Mouse (Mus musculus): ENCODE data around the gene Zfp358. TPM values are rescaled to one million over a fixed set of nuclear protein-coding genes. Genes with fewer than 3 reads are reported as not detected.

The Zfp358 gene
- polyA plus RNA-seq, 1 experiment from 2014 or later = 27.9 TPM

DNA sequence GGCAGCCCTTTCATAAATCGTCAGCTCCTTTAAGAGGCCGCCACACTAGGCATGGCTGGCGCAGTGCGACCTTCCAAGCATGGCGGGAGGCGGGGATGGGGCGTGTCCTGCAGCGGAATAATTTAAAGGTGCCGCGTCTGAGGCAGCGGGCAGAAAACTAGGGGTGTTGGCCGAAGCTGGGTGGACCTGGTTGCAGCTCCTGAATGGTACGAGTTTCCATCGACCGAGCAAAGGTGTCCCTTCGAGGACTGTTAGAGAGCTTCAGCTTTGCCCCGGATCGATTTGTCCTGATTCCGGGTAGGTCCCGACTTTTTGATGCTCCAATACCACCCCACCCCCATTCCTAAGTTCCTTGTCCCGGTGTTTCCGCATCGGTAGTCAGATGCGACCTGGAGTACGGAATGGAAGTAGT, 22.3 kb downstream of the Zfp358 start, which contains the start of gene Pnpla6:
Pnpla6 (plus strand) TSS at position 125 of the 412 bp plus-strand sequence.
- H3K27ac ChIP-seq (ENCODE audit: low read depth, low read length) = peak within 1 kb of the TSS; percentile 39
- under 1% methylated on average over 25 of the region's 25 CpGs for WGBS
- H3K4me3 ChIP-seq (ENCODE audit: low read length) = peak within 1 kb of the TSS; percentile 50
- ATAC-seq (ENCODE audit: low FRiP score, low TSS enrichment) = peak; percentile 73
- no peaks in the 10 kb centered on the region for H3K9me3 ChIP-seq (ENCODE audit: control insufficient read depth, low read length)
- peak within 1 kb of the TSS; percentile 44 for H3K9ac ChIP-seq (ENCODE audit: low read depth, low read length)
- 0 out of 2 replicates have a peak, but pooled peaks cover 4% of the 10 kb centered on the region for H3K4me1 ChIP-seq (ENCODE audit: control insufficient read depth, insufficient read depth, low read length)
- H3K4me2 ChIP-seq (replicated peaks; ENCODE audit: low read depth, low read length) = peak within 1 kb of the TSS; percentile 96
- no peaks in the 10 kb centered on the region for H3K27me3 ChIP-seq (ENCODE audit: control insufficient read depth, insufficient read depth, low read length)
- H3K36me3 ChIP-seq (ENCODE audit: control insufficient read depth, insufficient read depth, low read length) = peaks cover 20% of the 10 kb centered on the region; the same call in 1 of the 2 replicates

DNA sequence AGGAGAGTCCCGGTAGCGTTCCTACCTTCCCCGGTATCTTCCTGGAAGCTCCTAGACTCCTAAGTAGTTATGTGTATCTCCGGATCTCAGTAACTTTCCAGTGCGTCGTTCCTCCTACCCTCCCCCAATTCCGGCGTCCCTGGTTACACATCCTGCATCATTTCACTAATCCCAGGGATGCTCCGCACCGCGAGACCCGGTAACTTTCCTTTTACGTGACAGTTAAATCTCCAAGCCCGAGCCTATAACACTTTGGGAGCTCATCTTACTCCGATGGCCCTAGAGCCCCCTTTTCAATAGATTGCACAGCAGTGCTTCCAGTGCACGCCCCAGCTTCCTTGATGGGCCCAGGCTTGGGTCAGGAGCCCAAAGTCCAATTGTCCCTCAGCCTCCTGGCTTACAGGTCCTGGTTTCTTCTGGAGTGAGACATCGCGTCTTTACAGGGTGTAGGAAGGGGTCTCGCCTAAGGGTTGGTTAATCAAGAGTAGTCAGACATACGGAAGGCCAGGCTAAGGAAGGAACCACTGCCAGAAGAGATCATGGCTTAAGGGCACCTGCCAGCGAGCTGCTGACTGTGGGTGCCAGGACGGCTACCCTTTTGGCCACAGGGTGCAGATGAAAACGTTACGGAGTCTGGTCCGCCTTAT, 23.0 kb downstream of the Zfp358 start:
- Histone ChIP-seq H3K4me2 (replicated peaks; ENCODE audit: low read depth, low read length) (peak overlapping the region; percentile 96), H3K36me3 (ENCODE audit: control insufficient read depth, insufficient read depth, low read length) (peaks cover 16% of the 10 kb centered on the region; the same call in 1 of the 2 replicates), H3K27me3 (ENCODE audit: control insufficient read depth, insufficient read depth, low read length) (no peaks in the 10 kb centered on the region), H3K4me3 (ENCODE audit: low read length) (peak overlapping the region; percentile 50), H3K9me3 (ENCODE audit: control insufficient read depth, low read length) (no peaks in the 10 kb centered on the region), H3K4me1 (ENCODE audit: control insufficient read depth, insufficient read depth, low read length) (0 out of 2 replicates have a peak, but pooled peaks cover 4% of the 10 kb centered on the region), H3K27ac (ENCODE audit: low read depth, low read length) (peak overlapping the region; percentile 39), H3K9ac (ENCODE audit: low read depth, low read length) (peak overlapping the region; percentile 44)
- WGBS = under 1% methylated on average over 25 of the region's 25 CpGs
- peak; percentile 33 for ATAC-seq (ENCODE audit: low FRiP score, low TSS enrichment)

DNA sequence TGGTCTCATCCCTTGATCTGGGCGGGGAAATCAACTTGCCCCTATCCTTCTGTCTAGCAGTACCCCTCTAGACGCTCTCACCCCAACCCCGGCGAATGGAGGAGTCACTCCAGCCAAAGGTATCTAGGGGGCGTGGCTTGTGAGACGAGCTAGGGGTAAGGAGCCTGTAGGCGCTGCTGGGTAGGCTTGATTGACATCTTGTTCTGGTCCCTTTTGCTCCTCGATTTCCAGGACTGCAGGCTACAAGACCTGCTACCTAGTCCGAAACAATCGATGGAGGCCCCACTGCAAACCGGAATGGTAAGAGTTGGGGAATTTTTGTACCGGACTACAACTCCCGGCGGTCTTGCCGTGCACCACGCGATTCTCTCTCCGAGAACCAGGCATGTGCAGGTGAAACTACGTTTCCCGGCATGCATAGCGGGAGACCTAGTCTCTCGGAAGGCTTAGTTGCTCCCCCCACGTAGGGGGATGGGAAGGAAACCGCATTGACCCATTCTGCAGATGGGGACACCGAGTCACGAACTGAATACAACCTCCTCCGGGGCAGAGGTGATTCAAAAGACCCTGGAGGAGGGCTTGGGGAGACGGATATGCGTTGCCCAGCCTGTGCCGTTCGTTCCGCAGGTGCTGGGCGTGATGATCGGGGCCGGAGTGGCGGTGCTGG, 23.6 kb downstream of the Zfp358 start:
- Histone ChIP-seq H3K4me1 (ENCODE audit: control insufficient read depth, insufficient read depth, low read length) (0 out of 2 replicates have a peak, but pooled peaks cover 4% of the 10 kb centered on the region), H3K27me3 (ENCODE audit: control insufficient read depth, insufficient read depth, low read length) (no peaks in the 10 kb centered on the region), H3K27ac (ENCODE audit: low read depth, low read length) (peak overlapping the region; percentile 39; the same call in 1 of the 2 replicates), H3K4me3 (ENCODE audit: low read length) (peak overlapping the region; percentile 50), H3K36me3 (ENCODE audit: control insufficient read depth, insufficient read depth, low read length) (peaks cover 17% of the 10 kb centered on the region; the same call in 1 of the 2 replicates), H3K9ac (ENCODE audit: low read depth, low read length) (peak overlapping the region; percentile 44; the same call in 1 of the 2 replicates), H3K4me2 (replicated peaks; ENCODE audit: low read depth, low read length) (peak overlapping the region; percentile 96), H3K9me3 (ENCODE audit: control insufficient read depth, low read length) (no peaks in the 10 kb centered on the region)
- ATAC-seq (ENCODE audit: low FRiP score, low TSS enrichment) = peak; percentile 84
- WGBS = 3% methylated on average over 36 of the region's 36 CpGs

DNA sequence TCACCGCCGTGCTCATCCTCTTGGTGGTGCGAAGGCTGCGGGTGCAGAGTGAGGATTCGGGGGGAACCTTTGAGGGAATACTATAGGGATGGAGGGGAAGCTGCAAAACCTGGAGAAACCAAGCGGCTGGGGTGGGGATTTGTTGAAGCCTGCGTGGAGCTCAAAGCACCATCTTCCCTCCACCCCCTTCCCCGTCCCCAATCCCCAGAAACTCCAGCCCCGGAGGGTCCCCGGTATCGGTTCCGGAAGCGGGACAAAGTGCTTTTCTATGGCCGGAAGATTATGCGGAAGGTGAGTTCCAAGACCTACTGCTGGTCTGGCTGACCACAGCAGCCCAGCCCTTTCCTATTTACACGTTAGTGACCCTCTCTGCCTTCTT, 24.2 kb downstream of the Zfp358 start:
- Histone ChIP-seq H3K27ac (ENCODE audit: low read depth, low read length) (no peak overlapping the region), H3K4me1 (ENCODE audit: control insufficient read depth, insufficient read depth, low read length) (0 out of 2 replicates have a peak, but pooled peaks cover 4% of the 10 kb centered on the region), H3K9ac (ENCODE audit: low read depth, low read length) (peak overlapping the region; percentile 44; the same call in 1 of the 2 replicates), H3K36me3 (ENCODE audit: control insufficient read depth, insufficient read depth, low read length) (peaks cover 19% of the 10 kb centered on the region; the same call in 1 of the 2 replicates), H3K4me3 (ENCODE audit: low read length) (peak overlapping the region; percentile 50), H3K9me3 (ENCODE audit: control insufficient read depth, low read length) (no peaks in the 10 kb centered on the region), H3K27me3 (ENCODE audit: control insufficient read depth, insufficient read depth, low read length) (no peaks in the 10 kb centered on the region), H3K4me2 (replicated peaks; ENCODE audit: low read depth, low read length) (peak overlapping the region; percentile 96)
- ATAC-seq (ENCODE audit: low FRiP score, low TSS enrichment) = no peak
- WGBS = 5% methylated on average over 16 of the region's 16 CpGs

DNA sequence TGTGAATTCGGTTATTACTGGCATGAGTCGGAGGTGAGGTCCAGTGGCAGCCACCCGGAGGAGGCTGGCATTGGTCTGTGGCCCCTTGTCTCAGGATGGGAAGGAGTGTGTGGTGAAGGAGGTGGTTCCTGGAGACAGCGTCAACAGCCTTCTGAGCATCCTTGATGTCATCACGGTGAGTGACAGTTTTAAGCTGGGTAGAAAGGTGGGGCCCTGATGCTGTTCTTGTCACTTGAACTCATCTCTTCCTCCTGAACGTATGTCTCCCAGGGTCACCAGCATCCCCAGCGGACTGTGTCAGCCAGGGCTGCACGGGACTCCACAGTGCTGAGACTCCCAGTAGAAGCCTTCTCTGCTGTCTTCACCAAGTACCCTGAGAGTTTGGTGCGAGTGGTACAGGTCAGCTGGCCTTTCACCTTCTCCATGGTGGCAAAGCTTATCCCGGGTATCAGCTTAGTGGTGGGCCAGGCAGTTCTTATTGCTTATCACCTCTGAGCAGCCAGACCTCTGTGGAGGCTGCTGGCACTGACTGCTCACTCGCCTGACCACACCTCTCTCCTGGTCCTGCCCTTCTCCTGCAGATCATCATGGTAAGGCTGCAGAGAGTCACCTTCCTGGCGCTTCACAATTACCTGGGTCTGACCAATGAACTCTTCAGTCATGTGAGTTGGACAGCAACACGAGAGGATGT, 29.2 kb downstream of the Zfp358 start:
- WGBS = 88% methylated on average over 13 of the region's 13 CpGs
- Histone ChIP-seq H3K27ac (ENCODE audit: low read depth, low read length) (no peak overlapping the region), H3K27me3 (ENCODE audit: control insufficient read depth, insufficient read depth, low read length) (no peaks in the 10 kb centered on the region), H3K36me3 (ENCODE audit: control insufficient read depth, insufficient read depth, low read length) (peaks cover 41% of the 10 kb centered on the region), H3K4me2 (replicated peaks; ENCODE audit: low read depth, low read length) (no peak overlapping the region), H3K9me3 (ENCODE audit: control insufficient read depth, low read length) (no peaks in the 10 kb centered on the region), H3K9ac (ENCODE audit: low read depth, low read length) (no peak overlapping the region), H3K4me3 (ENCODE audit: low read length) (no peak overlapping the region), H3K4me1 (ENCODE audit: control insufficient read depth, insufficient read depth, low read length) (0 out of 2 replicates have a peak, but pooled peaks cover 4% of the 10 kb centered on the region)
- ATAC-seq (ENCODE audit: low FRiP score, low TSS enrichment) = no peak

DNA sequence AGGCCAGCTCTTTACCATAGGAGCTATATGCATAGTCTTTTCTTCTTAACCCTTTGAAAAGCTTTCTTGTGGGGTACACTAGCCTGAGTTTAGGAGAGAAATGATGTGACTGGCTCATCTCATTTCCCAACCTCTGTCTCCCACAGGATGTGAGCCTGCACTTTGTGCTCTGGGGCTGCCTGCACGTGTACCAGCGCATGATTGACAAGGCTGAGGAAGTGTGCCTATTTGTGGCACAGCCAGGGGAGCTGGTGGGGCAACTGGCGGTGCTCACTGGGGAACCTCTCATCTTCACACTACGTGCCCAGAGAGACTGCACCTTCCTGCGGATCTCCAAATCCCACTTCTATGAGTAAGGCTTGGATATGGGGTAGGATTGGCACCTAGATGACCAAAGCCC, 37.9 kb downstream of the Zfp358 start:
- Histone ChIP-seq H3K9ac (ENCODE audit: low read depth, low read length) (no peak overlapping the region), H3K27me3 (ENCODE audit: control insufficient read depth, insufficient read depth, low read length) (no peaks in the 10 kb centered on the region), H3K27ac (ENCODE audit: low read depth, low read length) (no peak overlapping the region), H3K9me3 (ENCODE audit: control insufficient read depth, low read length) (no peaks in the 10 kb centered on the region), H3K4me3 (ENCODE audit: low read length) (no peak overlapping the region), H3K4me2 (replicated peaks; ENCODE audit: low read depth, low read length) (no peak overlapping the region), H3K4me1 (ENCODE audit: control insufficient read depth, insufficient read depth, low read length) (no peaks in the 10 kb centered on the region), H3K36me3 (ENCODE audit: control insufficient read depth, insufficient read depth, low read length) (peaks cover 33% of the 10 kb centered on the region)
- no peak for ATAC-seq (ENCODE audit: low FRiP score, low TSS enrichment)
- WGBS = 97% methylated on average over 5 of the region's 5 CpGs

DNA sequence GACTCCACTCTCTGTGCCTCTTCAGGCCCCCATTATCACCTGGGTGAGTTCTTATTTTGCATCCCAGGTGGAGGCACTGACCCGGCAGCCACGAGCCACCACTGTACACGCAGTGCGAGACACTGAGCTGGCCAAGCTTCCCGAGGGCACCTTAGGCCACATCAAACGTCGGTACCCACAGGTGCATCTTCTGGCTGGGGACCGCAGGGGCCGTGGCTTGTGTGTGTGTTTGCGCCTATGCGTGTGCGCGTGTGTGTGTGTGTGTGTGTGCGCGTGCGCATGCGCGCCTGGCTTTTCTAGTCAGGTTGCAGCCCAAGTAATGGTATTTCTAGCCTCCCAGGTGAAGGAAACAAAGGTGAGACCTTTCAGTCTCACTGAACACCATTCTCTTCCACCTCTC, 39.0 kb downstream of the Zfp358 start:
- H3K4me3 ChIP-seq (ENCODE audit: low read length) = no peak overlapping the region
- 95% methylated on average over 18 of the region's 18 CpGs for WGBS
- ATAC-seq (ENCODE audit: low FRiP score, low TSS enrichment) = no peak
- H3K9ac ChIP-seq (ENCODE audit: low read depth, low read length) = no peak overlapping the region
- peaks cover 29% of the 10 kb centered on the region for H3K36me3 ChIP-seq (ENCODE audit: control insufficient read depth, insufficient read depth, low read length)
- no peaks in the 10 kb centered on the region for H3K9me3 ChIP-seq (ENCODE audit: control insufficient read depth, low read length)
- no peaks in the 10 kb centered on the region for H3K27me3 ChIP-seq (ENCODE audit: control insufficient read depth, insufficient read depth, low read length)
- H3K4me2 ChIP-seq (replicated peaks; ENCODE audit: low read depth, low read length) = no peak overlapping the region
- no peaks in the 10 kb centered on the region for H3K4me1 ChIP-seq (ENCODE audit: control insufficient read depth, insufficient read depth, low read length)
- no peak overlapping the region for H3K27ac ChIP-seq (ENCODE audit: low read depth, low read length)

DNA sequence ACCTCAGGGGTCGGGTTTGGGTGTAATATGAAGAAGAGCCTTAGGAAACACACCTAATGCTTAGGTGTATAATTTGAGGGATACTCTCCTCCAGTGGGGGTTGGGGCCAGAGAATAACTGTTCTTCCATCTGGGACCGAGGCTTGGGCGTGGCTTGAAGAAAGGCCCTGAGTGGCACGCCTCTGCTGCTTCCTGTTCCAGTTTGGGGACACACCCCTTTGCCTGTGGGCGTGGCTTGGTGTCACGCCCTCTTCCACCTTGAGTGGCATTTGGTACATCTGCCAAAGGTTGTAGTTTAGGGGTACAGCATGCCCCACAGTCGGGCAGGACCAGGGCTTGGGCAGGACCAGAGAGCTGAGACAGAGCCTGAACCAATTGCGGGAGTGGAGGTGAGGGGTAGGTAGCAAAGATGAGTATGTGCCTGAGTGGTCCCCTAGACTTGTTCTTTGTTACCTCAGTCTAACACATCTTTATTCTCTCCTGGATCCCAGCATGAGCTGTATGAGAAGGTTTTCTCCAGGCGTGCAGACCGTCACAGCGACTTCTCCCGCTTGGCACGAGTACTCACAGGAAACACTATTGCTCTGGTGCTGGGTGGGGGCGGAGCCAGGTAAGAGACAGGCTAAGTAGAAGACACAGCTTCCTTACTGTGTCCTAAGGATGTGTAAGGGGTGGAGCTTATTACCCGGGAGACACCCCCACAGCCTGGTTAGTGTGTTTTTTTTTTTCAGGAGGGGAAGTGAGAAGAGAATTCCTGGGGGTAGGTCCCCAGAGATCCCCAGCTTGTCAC, 43.3 kb downstream of the Zfp358 start:
- ATAC-seq (ENCODE audit: low FRiP score, low TSS enrichment) = 0 out of 2 replicates have a peak, but pooled peaks have one; percentile 24

More for the DNA sequence above, 43.3 kb downstream of the Zfp358 start:
- H3K9me3 ChIP-seq (ENCODE audit: control insufficient read depth, low read length) = no peaks in the 10 kb centered on the region
- H3K4me1 ChIP-seq (ENCODE audit: control insufficient read depth, insufficient read depth, low read length) = no peaks in the 10 kb centered on the region
- no peak overlapping the region for H3K4me2 ChIP-seq (replicated peaks; ENCODE audit: low read depth, low read length)
- WGBS = 64% methylated on average over 15 of the region's 15 CpGs
- no peak overlapping the region for H3K27ac ChIP-seq (ENCODE audit: low read depth, low read length)
- peaks cover 48% of the 10 kb centered on the region for H3K36me3 ChIP-seq (ENCODE audit: control insufficient read depth, insufficient read depth, low read length)
- H3K27me3 ChIP-seq (ENCODE audit: control insufficient read depth, insufficient read depth, low read length) = no peaks in the 10 kb centered on the region
- H3K4me3 ChIP-seq (ENCODE audit: low read length) = no peak overlapping the region
- H3K9ac ChIP-seq (ENCODE audit: low read depth, low read length) = no peak overlapping the region
